Mouse (Mus musculus) layer of hippocampus, adult 18-20 months (tissue): ENCODE results near the gene Kif3a. TPM values are rescaled to one million over a fixed set of nuclear protein-coding genes. Genes with fewer than 3 reads are reported as not detected.
"Not testable (repeated sequence)": the region's sequence is repeated elsewhere in the genome, so short reads cannot be mapped to it uniquely, and the experiment has no call there.

Experiments used
- DNase-seq, 2 experiments: peaks; one replicate each; pipeline ENCODE4 v3.0.0; 2022; ENCODE audit warnings: low spot score in 2 of 2
- total RNA-seq, 2 experiments: library from RNA; stranded (reverse); gene quantifications; 2 replicates each; pipeline ENCODE4 v1.2.3; 2021

The Kif3a gene
- total RNA-seq, 2 experiments from 2014 or later, result 121 to 127 TPM

DNA sequence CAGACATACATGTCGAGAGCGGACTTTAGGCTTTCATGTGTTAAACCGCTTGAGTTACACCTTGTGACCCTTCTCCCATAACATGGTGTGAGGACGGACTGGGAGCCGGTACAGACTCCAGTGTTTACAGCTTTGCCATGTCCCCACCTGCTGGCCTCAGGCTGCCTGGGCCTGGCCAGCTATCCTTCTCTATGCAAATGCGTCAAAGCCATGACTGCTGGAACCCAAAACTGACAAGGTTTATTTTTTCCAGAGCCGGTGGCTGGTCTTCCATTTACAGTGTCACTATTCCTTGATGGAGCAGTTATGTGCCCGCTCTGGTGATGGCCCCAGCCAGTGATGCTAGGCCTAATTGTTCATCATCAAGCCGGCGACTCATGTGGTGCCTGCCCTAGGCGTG, 26.0 kb upstream of the Kif3a start:
- no peak for DNase-seq

DNA sequence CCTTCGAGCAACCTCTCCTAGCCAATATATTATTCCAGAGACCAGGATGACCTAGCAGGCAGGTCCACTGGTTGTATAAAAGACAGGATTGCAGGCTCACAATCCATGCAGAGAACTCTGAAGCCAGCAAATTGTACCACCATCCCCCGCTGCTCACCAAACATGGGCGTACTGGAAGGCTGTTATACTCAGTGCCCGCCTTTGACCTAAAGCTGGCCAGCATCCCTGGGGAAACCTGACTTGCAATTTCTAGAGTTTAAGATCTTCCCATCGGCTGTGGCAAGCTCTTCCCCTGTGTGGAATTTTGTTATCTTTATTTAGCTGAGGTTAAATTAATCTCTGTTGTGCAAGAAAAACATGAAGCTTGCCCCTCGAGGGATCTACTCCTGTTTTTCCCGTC, 24.2 kb upstream of the Kif3a start:
- no peak for DNase-seq

DNA sequence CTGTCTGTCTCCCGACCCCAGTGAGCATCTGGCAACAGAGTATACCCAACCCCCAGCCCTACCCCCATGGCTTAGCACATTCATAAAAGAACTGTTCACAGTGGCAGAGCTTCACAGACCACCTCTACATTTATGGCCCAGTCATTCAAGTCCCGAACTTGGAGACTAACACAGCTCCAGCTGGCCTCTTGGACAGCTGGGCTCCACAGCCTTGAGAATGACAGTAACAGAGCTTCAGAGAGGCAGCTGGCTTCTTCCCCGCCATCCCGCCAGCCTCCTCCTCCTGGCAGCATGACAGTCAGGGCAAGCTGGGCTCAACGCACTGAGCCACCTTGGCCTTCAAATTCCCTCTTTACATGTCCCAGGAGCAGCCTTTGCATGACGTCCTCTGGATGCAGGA, 20.9 kb upstream of the Kif3a start:
- peak in 1 of 2 experiments; percentile 23 for DNase-seq

DNA sequence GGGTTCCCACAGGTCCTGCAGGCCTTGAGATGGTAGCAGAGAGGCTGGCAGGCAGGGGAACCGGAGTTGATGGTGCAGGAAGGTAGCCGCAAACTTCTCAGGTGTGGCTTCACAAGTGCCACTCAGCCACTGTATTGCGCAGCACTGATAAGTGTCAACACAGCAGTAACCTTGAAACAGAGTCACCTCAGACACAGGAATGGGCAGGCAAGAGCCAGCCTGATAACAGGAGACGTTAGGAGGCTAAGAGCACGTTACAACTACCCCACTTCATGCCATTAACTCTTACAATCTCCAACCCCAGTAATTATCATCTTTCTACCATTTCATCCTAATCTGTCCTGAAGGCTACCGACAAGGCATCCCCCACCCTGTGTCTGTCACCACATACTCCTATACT, 19.6 kb upstream of the Kif3a start:
- DNase-seq, result no peak

- DNase-seq, result peak in 1 of 2 experiments; percentile 2
Observed at GRCm38 (mm10) chr11:53548036-53548605, 19.1 kb upstream of the Kif3a start.

- no peak for DNase-seq
Observed at GRCm38 (mm10) chr11:53550714-53551113, 16.5 kb upstream of the Kif3a start.

DNA sequence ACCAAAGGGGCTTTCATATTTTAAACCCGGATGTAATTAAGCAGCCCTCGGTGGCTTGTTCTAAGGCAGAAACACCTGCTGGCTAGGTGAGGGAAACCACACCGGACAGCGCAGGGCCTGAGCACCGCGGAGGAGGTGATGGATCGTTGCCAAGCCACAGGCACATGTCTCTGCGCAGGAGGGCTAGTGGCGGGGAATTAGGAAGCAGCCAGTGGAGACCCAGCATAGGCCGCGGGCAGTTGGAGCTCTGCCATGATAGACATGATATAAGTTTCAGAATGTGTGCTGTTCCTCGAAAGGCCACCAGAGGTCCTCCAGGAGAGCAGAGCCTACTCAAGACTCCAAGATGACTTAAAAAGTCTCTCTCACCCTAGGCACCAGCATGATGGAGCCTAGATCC, 15.4 kb upstream of the Kif3a start:
- no peak for DNase-seq

- DNase-seq, result not testable (repeated sequence)
Observed at GRCm38 (mm10) chr11:53556529-53556928, 10.7 kb upstream of the Kif3a start.

- not testable (repeated sequence) for DNase-seq
Observed at GRCm38 (mm10) chr11:53557992-53558391, 9.2 kb upstream of the Kif3a start.

- DNase-seq, result not testable (repeated sequence)
Observed at GRCm38 (mm10) chr11:53559980-53560379, 7.2 kb upstream of the Kif3a start.

- no peak for DNase-seq
Observed at GRCm38 (mm10) chr11:53561986-53562385, 5.2 kb upstream of the Kif3a start.

- DNase-seq, result no peak
Observed at GRCm38 (mm10) chr11:53566646-53567045, 533 bp upstream of the Kif3a start.

GRCm38 (mm10) chr11:53580562-53580961, 13.4 kb downstream of the Kif3a start:
- no peak for DNase-seq

DNA sequence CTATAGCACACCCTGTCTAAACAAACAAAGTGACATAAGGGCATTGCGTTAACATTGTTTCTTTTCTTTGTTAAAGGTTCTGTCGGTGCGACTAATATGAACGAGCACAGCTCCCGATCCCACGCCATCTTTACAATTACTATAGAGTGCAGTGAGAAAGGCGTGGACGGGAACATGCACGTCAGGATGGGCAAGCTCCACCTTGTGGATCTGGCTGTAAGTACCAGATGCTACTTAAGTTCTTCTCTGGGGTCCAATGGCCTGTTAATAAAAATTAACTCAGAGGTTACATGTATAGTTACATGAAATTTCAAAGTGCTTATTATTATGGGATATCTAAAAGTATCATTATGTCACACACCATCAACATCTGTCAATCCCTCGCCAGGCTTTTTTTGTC, 16.0 kb downstream of the Kif3a start:
- no peak for DNase-seq

DNA sequence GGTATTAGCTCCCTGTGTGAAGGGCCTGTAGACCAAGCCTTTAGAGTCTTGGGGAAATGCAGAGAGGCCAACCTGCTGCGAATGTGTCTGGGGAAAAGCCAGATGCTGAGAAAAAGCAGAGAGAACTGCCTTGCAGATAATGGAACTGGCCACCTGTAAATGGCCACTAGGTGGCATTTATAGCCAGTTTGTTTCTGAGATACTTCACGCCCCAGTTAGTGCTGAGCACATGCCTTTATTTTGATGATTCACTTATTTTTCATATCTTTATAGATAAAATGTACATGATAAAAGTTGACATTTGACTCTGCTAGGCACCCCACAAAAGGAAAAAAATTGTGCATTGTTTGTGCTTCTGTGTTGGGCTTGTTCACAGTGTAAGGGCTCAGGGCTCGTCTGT, 17.7 kb downstream of the Kif3a start:
- DNase-seq, result peak in 1 of 2 experiments; percentile 51

- DNase-seq, result no peak
Observed at GRCm38 (mm10) chr11:53585510-53585909, 18.3 kb downstream of the Kif3a start.

- no peak for DNase-seq
Observed at GRCm38 (mm10) chr11:53588279-53588678, 21.1 kb downstream of the Kif3a start.

GRCm38 (mm10) chr11:53590368-53590768, 23.2 kb downstream of the Kif3a start:
- DNase-seq, result peak; percentile 23 to 60

- no peak for DNase-seq
Observed at GRCm38 (mm10) chr11:53591116-53591515, 23.9 kb downstream of the Kif3a start.

- DNase-seq, result no peak
Observed at GRCm38 (mm10) chr11:53604983-53605382, 37.8 kb downstream of the Kif3a start.

- no peak for DNase-seq
Observed at GRCm38 (mm10) chr11:53605609-53606008, 38.4 kb downstream of the Kif3a start.

- no peak for DNase-seq
Observed at GRCm38 (mm10) chr11:53609231-53609630, 42.1 kb downstream of the Kif3a start.

GRCm38 (mm10) chr11:53609672-53610071, 42.5 kb downstream of the Kif3a start:
- DNase-seq, result no peak

- no peak for DNase-seq
Observed at GRCm38 (mm10) chr11:53615172-53615571, 48.0 kb downstream of the Kif3a start.
